Mouse (Mus musculus) neutrophil, adult 65 days (primary cell): ENCODE results near the gene Nxpe3. TPM values are rescaled to one million over a fixed set of nuclear protein-coding genes. Genes with fewer than 3 reads are reported as not detected.

ENCODE experiments used
- total RNA-seq: library from RNA; stranded (reverse); gene quantifications from 2 replicates; pipeline ENCODE4 v1.2.4, GENCODE M21; 2023

Nxpe3 gene
- 2.2 and 2.4 TPM in 2 replicates for total RNA-seq

DNA sequence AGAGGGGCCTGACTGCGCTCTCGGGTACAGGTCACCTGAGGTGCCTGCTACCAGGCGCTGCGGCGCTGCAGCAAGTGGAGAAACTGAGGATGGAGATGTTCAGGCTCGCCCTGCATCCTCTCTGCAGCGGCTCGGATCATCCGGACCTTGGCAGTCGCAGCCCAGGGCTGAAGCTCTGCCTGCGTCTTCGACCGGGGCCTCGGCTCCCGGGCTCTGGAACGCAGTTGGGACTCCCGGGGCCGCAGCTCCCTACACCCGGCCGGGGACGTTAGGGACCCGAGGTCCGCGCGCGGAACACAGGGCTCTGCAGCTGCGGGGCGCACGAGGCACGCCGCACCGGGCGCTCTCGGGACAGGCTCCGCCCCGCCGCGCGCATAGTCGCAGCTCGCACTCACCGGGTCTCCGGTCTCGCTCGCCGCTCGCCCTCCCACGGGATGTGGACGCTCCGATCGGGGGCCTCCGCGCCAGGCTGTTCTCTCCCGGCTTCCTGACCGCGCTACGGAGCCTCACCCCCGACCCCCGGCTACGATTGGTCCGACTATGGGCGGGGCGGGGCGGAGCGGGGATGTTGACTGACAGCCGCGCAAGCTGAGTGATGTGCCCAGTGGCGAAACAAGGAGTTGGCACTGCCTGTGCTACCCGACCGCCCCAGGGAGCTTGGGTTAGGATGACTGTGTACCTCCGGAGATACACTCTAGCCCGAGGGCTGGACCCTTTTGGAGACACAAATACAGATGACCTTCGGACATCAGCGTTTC lies at the start of gene Nxpe3:
Gene Nxpe3 (minus strand): TSS at position 393 of the 758 bp plus-strand sequence.

GRCm38 (mm10) chr16:55934453-55935037 lies 39.5 kb upstream of the Nxpe3 start, which contains the start of gene Cep97:
Gene Cep97, minus strand, starts transcription at chr16:55934855.

DNA sequence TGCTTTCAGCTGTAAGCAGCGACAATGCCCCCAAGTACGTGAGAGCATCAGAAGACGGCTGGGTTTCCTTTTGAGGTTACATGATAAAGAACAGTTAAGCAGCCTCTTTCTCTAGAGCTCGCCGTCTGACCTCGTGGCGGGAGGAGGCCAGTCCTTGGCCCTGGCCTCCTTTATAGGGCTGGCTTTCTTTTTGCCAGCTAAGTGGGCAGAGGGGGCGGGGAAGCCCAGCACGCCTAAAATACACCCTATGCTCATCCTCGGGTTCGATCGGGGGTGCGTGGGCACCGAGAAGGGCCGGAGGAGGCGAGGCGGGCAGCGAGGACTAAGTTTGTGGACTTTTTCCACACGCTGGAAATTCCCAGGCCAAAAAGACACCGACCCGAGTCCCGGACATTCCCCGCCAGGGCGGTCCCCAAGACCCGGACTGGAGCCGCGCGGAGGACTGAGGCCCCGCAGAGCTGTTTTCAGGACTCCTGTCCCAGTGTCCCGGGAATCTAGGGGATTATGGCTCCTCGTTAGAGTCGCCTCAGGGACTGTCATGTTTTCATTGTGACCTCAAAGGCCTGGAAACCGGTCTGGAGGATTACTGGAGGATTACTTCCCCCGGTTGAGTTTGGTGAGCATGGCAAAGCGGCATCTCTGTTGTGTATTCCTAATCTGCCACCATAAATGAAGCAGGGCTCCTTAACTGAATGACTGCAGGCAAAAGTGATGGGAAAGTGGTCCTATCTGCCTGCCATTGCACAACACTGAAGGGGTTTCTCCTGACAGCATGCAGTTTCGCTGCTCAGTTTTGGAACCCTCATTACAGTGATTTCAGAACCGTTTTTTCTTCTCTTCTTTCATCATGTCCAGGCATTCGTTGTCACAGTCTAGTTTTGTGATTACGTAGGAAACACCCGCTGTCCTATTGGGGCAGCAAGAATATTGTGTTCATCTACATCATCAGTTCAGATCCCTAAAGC lies 56.3 kb downstream of the Nxpe3 start, which contains the start of gene Nfkbiz:
Gene Nfkbiz (minus strand): TSS at position 390 of the 965 bp plus-strand sequence.

Other genes starting within 250 kb of the Nxpe3 start
- 430 and 497 TPM in 2 replicates for gene Nfkbiz, start 56.4 kb downstream of the Nxpe3 start, total RNA-seq
- gene Cep97, start 39.6 kb upstream of the Nxpe3 start, total RNA-seq, result 1.7 and 2.1 TPM in 2 replicates
- 197 and 283 TPM in 2 replicates for gene Rpl24, start 71.0 kb upstream of the Nxpe3 start, total RNA-seq
- 44.4 and 59.5 TPM in 2 replicates for gene Zbtb11, start 78.6 kb upstream of the Nxpe3 start, total RNA-seq
- 84.7 and 92.5 TPM in 2 replicates for gene Pcnp, start 134.5 kb upstream of the Nxpe3 start, total RNA-seq
- gene Trmt10c, start 142.5 kb upstream of the Nxpe3 start, total RNA-seq, result 7.7 and 8.0 TPM in 2 replicates
- 44.7 and 51.6 TPM in 2 replicates for gene Senp7, start 153.1 kb upstream of the Nxpe3 start, total RNA-seq